Mouse (Mus musculus) kidney, adult 2 months (tissue): ENCODE measurements around the gene Tspan33.

Experiments used
- CTCF ChIP-seq: fragments of 200-500 bp; conservative IDR thresholded peaks from 2 replicates; pipeline ENCODE4 v1.5.1; 2011; ENCODE audit warnings: low read depth, mild to moderate bottlenecking, control low read depth, low read length, moderate library complexity, mixed read lengths; ENCODE audit not compliant: insufficient read depth, insufficient read length
- POLR2A ChIP-seq: fragments of 200-500 bp; IDR thresholded peaks from one replicate; pipeline ENCODE4 v1.6.1; 2011; ENCODE audit warnings: low read depth, low read length, control low read depth

DNA sequence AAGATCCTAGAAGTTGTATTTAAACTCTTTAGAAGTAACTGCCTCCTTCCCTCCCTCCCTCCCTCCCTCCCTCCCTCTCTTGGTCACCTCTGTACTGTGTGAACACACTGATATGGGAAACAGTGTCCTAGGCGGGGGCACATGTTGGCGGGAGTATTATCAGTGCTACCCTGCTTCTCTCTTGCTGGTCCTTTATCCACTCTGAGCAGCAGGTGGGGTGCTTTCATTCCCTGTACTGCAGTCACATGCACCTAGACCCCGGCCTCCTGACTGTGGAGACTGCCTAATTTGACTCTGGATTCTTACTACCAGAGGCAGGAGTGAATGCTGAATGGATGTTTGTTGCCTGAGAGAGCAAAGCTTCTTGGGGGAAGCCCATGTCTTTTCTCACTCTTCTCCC is 3.5 kb downstream of the Tspan33 start:
- TF ChIP-seq CTCF: no peak
- no peak for TF ChIP-seq POLR2A
